Mouse (Mus musculus) lung, embryonic 14.5 days (tissue): ENCODE data around the gene Plekha1. TPM values are rescaled to one million over a fixed set of nuclear protein-coding genes. Genes with fewer than 3 reads are reported as not detected.

ENCODE experiments used
- ATAC-seq: fragments of 200-750 bp; cut with Nextera tagmentation; 2 replicates; pipeline ENCODE4 v1.8.0; 2017; ENCODE audit warnings: mild to moderate bottlenecking, moderate TSS enrichment, moderate library complexity; ENCODE audit not compliant: insufficient read depth
- DNase-seq: peaks from one replicate; pipeline ENCODE4 v3.0.0-alpha.2; 2015
- H3K27ac ChIP-seq: fragments of 300-500 bp; sonication (generic); 2 replicates; pipeline ENCODE4 v1.5.1; 2014; ENCODE audit warnings: low read depth, mild to moderate bottlenecking, moderate library complexity
- H3K27me3 ChIP-seq: fragments of 300-500 bp; sonication (generic); 2 replicates; pipeline ENCODE4 v1.6.1; 2014; ENCODE audit warnings: low read length, control low read depth; ENCODE audit not compliant: insufficient read depth
- H3K36me3 ChIP-seq: fragments of 300-500 bp; sonication (generic); 2 replicates; pipeline ENCODE4 v1.6.1; 2014; ENCODE audit warnings: control low read depth; ENCODE audit not compliant: insufficient read depth
- H3K4me1 ChIP-seq: fragments of 300-500 bp; sonication (generic); 2 replicates; pipeline ENCODE4 v1.6.1; 2014; ENCODE audit warnings: antibody characterized with exemption, control low read depth; ENCODE audit not compliant: insufficient read depth
- H3K4me2 ChIP-seq: fragments of 300-500 bp; sonication (generic); 2 replicates; pipeline ENCODE4 v1.6.1; 2014; ENCODE audit warnings: mild to moderate bottlenecking
- H3K4me3 ChIP-seq: fragments of 300-500 bp; sonication (generic); 2 replicates; pipeline ENCODE4 v1.5.1; 2014; ENCODE audit warnings: low read depth, low read length
- H3K9ac ChIP-seq: fragments of 300-500 bp; sonication (generic); 2 replicates; pipeline ENCODE4 v1.6.1; 2014
- H3K9me3 ChIP-seq: fragments of 300-500 bp; sonication (generic); 2 replicates; pipeline ENCODE4 v1.6.1; 2016; ENCODE audit warnings: low read depth, low read length, control low read depth
- CTCF ChIP-seq: IDR thresholded peaks from 2 replicates; pipeline ENCODE4 v1.5.1; 2016; ENCODE audit warnings: antibody characterized with exemption, low read depth
- WGBS: fragments of 180-500 bp; shearing (Covaris S2); extraction: QIAGEN DNeasy Blood & Tissue Kit; methylation state at CpG from one replicate; pipeline ENCODE4 v1.1.7; 2014; 5-methylcytosine and 5-hydroxymethylcytosine counted together
- polyA plus RNA-seq: library from polyadenylated mRNA; unstranded; fragments of >200 nt; fragmentation: Nextera tagmentation; extraction: Ambion mirVana; gene quantifications from 2 replicates; pipeline ENCODE4 v1.2.1, GENCODE M21; 2014

Plekha1 gene
- polyA plus RNA-seq, 1 experiment from 2014 or later = 56.2 TPM

- Histone ChIP-seq H3K4me3 (no peak overlapping the region), H3K9me3 (no peaks in the 10 kb centered on the region), H3K27me3 (no peaks in the 10 kb centered on the region), H3K4me1 (no peaks in the 10 kb centered on the region), H3K36me3 (no peaks in the 10 kb centered on the region), H3K4me2 (no peak overlapping the region), H3K9ac (no peak overlapping the region), H3K27ac (no peak overlapping the region)
- DNase-seq (no peak), ATAC-seq (no peak)
- TF ChIP-seq CTCF = no peak
- WGBS = 74% methylated on average over 9 of the region's 9 CpGs
Observed at GRCm38 (mm10) chr7:130827844-130828403, 37.6 kb upstream of the Plekha1 start.

GRCm38 (mm10) chr7:130828475-130828874 lies 37.1 kb upstream of the Plekha1 start:
- DNase-seq (no peak), ATAC-seq (no peak)
- no peaks in the 10 kb centered on the region for H3K36me3 ChIP-seq
- 80% methylated on average over 10 of the region's 10 CpGs for WGBS
- H3K4me1 ChIP-seq = peaks cover under 1% of the 10 kb centered on the region; the same call in 1 of the 2 replicates
- H3K4me2 ChIP-seq = no peak overlapping the region
- H3K4me3 ChIP-seq = no peak overlapping the region
- no peaks in the 10 kb centered on the region for H3K27me3 ChIP-seq
- H3K9ac ChIP-seq = no peak overlapping the region
- no peaks in the 10 kb centered on the region for H3K9me3 ChIP-seq
- TF ChIP-seq CTCF = no peak
- no peak overlapping the region for H3K27ac ChIP-seq

DNA sequence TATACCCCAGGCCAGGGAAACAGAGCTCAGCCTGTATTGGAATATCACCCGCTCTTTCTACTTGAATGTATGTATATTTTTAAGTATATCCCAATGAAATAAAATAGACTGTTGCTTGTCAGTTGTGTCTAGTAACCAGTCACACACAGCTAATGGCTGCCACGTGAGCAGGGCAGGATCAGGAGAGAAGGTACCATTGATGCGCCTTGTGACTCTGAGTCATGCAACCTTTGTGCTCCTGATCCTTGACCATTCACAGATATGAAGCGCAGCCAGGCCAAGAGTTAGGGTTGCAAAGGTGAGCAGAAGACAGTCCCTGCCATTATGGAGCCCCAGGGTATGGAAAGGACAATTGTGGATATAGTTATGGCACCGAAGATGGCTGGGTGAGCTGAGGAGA lies 34.0 kb upstream of the Plekha1 start:
- WGBS = 85% methylated on average over 5 of the region's 5 CpGs
- DNase-seq (no peak), ATAC-seq (no peak)
- Histone ChIP-seq H3K36me3 (no peaks in the 10 kb centered on the region), H3K4me1 (peaks cover 9% of the 10 kb centered on the region; the same call in 1 of the 2 replicates), H3K4me3 (no peak overlapping the region), H3K27me3 (no peaks in the 10 kb centered on the region), H3K9ac (no peak overlapping the region), H3K27ac (no peak overlapping the region), H3K4me2 (no peak overlapping the region), H3K9me3 (no peaks in the 10 kb centered on the region)
- TF ChIP-seq CTCF = no peak

GRCm38 (mm10) chr7:130834299-130834698 lies 31.3 kb upstream of the Plekha1 start:
- Histone ChIP-seq H3K9me3 (no peaks in the 10 kb centered on the region), H3K36me3 (no peaks in the 10 kb centered on the region), H3K4me3 (no peak overlapping the region), H3K27ac (0 out of 2 replicates have a peak overlapping the region, but pooled peaks have one; percentile 75), H3K27me3 (no peaks in the 10 kb centered on the region), H3K9ac (no peak overlapping the region), H3K4me1 (peaks cover 9% of the 10 kb centered on the region; the same call in 1 of the 2 replicates), H3K4me2 (peak overlapping the region; percentile 1; the same call in 1 of the 2 replicates)
- ATAC-seq (peak; percentile 93), DNase-seq (peak; percentile 87)
- no peak for TF ChIP-seq CTCF
- 19% methylated on average over 21 of the region's 21 CpGs for WGBS

GRCm38 (mm10) chr7:130834958-130835861 lies 30.3 kb upstream of the Plekha1 start:
- Histone ChIP-seq H3K4me2 (peak overlapping the region; percentile 35; the same call in 1 of the 2 replicates), H3K36me3 (no peaks in the 10 kb centered on the region), H3K9me3 (no peaks in the 10 kb centered on the region), H3K9ac (no peak overlapping the region), H3K4me1 (peaks cover 9% of the 10 kb centered on the region; the same call in 1 of the 2 replicates), H3K27me3 (no peaks in the 10 kb centered on the region), H3K4me3 (no peak overlapping the region), H3K27ac (peak overlapping the region; percentile 75)
- WGBS = 13% methylated on average over 18 of the region's 18 CpGs
- TF ChIP-seq CTCF = no peak; the same call in 1 of the 2 replicates
- peak; percentile 72 for DNase-seq
- peak; percentile 50; the same call in 1 of the 2 replicates for ATAC-seq

- 60% methylated on average over 9 of the region's 9 CpGs for WGBS
- Histone ChIP-seq H3K4me2 (no peak overlapping the region), H3K27ac (no peak overlapping the region), H3K36me3 (no peaks in the 10 kb centered on the region), H3K9me3 (no peaks in the 10 kb centered on the region), H3K27me3 (no peaks in the 10 kb centered on the region), H3K9ac (no peak overlapping the region), H3K4me1 (peaks cover 9% of the 10 kb centered on the region; the same call in 1 of the 2 replicates), H3K4me3 (no peak overlapping the region)
- DNase-seq (no peak), ATAC-seq (no peak)
- no peak for TF ChIP-seq CTCF
Observed at GRCm38 (mm10) chr7:130836066-130836465, 29.5 kb upstream of the Plekha1 start.
